Mouse (Mus musculus) layer of hippocampus, adult 18-20 months (tissue): ENCODE data around the gene Adamtsl2. TPM values are rescaled to one million over a fixed set of nuclear protein-coding genes. Genes with fewer than 3 reads are reported as not detected.
A peak's percentile ranks its signal among the peaks of the same experiment; 100 is the strongest.

Source experiments
- DNase-seq, 2 experiments: peaks; one replicate each; pipeline ENCODE4 v3.0.0; 2022; ENCODE audit warnings: low spot score in 2 of 2
- total RNA-seq, 2 experiments: library from RNA; stranded (reverse); gene quantifications; 2 replicates each; pipeline ENCODE4 v1.2.3; 2021

Adamtsl2 gene
- total RNA-seq, 2 experiments from 2014 or later: 13.2 to 13.7 TPM

DNA sequence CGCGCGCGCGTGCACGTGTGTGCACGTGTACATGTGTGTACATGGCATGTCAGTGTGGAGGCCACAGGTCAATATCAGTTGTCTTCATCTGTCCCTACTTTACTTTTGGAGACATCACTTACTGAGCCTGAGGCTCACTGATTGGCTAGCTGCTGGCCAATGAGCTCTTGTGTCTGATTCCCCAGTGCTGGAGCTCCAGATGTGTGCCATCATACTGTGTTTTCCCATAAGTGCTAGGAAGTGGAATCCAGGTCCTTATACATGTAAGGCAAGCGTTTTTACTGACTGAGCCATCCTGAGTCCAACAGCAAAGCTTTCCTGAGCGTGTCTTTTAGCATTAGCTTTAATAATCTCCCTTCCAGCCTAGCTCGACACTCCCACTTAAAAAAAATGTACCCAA is 35.0 kb downstream of the Adamtsl2 start:
- no peak for DNase-seq

DNA sequence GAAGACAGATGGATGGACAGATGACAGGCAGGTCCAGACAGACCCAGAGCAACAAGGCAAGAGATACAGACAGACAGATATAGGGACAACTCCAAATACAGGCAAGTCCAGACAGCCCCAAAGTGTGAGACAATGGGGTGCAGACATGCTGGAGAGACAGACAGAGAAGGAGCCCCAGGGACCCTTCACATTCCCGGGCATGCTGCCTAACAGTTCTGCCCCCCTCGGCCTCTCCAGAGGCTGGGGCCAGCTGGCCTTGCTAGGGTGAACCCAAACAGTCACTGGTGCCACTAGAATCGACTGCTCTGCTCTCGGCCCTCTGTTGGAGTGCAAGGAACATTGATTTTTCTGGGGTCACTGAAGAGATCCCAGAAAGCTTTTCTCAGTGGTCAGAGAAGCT is 39.3 kb downstream of the Adamtsl2 start:
- no peak for DNase-seq

DNA sequence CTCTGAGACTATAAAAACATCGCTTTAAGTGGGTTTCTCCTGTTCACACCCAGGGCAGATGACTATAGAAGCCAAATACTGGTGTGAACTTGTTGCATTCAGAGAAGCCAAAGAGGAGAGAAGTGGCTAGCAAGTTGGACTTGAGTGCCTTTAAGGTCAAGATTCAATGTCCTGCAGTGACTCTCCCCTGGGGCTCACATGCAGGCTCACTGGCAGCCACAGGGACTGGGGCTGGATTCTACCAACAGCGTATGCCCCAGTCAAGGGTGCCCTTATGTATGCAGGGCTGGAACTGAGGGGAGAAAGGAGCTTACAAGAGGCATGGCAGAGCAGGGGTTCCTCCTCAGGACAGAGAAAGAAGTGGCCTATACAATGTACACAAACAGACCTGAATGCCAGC is 40.6 kb downstream of the Adamtsl2 start:
- DNase-seq: no peak

- DNase-seq: no peak
Observed at GRCm38 (mm10) chr2:27120241-27120641, 41.1 kb downstream of the Adamtsl2 start.

GRCm38 (mm10) chr2:27121626-27122355 is 42.6 kb downstream of the Adamtsl2 start:
- DNase-seq: no peak

GRCm38 (mm10) chr2:27122578-27122977 is 43.4 kb downstream of the Adamtsl2 start:
- DNase-seq: no peak

- DNase-seq: no peak
Observed at GRCm38 (mm10) chr2:27123121-27123520, 43.9 kb downstream of the Adamtsl2 start.

GRCm38 (mm10) chr2:27125979-27126378 is 46.8 kb downstream of the Adamtsl2 start:
- DNase-seq: no peak

DNA sequence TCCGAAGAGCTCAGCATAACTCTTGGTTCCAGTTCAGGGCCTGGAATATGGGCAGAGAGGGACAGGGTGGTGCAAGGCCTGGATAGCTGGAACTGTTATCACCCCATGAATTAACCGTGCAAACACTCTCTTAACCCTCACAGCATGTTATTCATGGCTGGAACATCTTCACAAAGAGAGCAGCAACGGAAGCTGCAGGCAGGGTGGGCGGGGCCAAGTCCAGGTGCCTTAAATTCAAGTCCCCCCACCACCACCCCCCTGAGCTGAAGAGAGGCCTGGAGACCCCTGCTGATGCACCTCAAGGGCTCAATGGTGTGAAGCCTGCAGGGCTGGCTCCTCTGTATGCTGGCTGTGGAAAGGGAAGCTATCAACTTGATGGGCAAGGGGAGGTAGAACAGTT is 47.3 kb downstream of the Adamtsl2 start:
- no peak for DNase-seq

- DNase-seq: no peak
Observed at GRCm38 (mm10) chr2:27128990-27129389, 49.8 kb downstream of the Adamtsl2 start.

DNA sequence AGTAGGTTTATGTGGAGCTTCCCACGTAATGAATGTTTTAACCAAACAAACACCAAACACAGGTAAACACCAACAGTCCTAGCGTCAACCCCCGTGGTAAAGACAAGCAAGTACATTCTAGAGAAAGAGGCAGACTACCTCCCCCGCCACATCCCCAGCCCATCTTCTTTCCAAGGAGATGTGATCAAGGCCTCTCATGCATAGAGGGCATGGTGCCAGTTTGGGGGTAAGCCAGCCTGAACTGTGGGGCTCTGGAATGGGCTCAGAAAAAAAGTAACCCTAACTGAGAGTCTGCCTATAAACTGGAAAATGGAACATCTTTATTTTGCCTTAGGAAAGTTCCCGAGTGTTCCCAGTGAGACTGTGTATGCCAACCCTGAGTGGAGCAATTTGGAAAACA is 56.8 kb downstream of the Adamtsl2 start:
- no peak for DNase-seq

GRCm38 (mm10) chr2:27136336-27136735 is 57.2 kb downstream of the Adamtsl2 start:
- no peak for DNase-seq

GRCm38 (mm10) chr2:27136789-27137188 is 57.6 kb downstream of the Adamtsl2 start:
- DNase-seq: no peak

- DNase-seq: no peak
Observed at GRCm38 (mm10) chr2:27138356-27138755, 59.2 kb downstream of the Adamtsl2 start.

DNA sequence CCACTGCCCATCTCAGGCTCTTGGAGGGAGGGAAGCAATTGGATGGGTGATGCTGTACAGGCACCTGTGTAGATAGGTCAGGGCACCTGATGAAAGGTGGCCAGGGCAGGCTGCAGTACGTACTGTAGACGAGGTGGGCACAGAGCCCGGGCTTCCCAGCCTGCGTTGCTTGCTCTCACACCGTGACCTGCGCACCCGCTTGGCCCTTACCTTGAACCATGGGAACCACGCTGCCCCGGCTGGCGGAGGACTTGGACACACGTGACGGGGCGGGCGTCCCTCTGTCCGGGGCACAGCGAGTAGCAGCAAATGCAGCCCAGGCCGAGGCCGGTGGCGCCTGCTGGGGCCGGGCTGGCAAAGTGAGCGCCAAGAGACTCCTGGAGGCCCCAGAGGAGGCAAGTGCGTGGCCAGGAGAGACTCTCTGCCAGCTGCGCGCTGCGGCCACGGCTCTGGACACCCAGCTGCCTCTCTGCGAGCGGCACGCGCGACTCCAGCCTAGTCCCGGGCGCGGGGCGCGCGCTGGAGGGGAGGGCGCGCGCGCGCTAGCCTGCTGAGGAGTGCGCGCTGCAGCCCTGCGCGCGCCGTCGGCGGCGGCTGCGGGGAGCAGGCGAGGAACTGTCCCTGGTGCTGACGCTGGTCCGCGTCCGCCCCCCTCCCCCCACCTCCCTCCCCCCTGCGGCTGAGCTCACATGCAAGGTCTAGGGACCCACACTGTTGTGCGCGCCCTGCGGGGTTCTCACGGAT is 62.9 kb downstream of the Adamtsl2 start, which contains the start of gene Fam163b:
TSS of gene Fam163b (minus strand) at position 542 of the 744 bp plus-strand sequence.
- peak; percentile 37 to 63 for DNase-seq

DNA sequence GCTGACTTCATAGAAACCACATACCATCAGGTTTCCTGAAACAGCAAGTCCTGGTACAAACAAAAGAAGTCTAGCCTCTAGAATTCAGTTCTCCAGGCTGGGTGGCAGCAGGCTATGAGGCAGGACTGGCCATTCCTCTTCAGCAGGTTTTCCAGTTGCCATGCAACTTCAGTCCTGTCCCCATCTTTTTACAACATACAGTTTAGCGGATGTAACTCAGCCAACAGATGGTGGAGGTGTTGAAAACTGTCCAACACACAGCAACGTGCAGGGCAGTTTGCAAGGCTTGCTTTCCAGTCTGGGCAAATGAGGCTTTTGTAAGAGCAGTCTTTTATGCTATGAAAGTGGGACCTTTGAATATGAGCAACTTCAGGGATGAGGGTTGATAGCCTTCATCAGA is 65.8 kb downstream of the Adamtsl2 start:
- no peak for DNase-seq

- DNase-seq: no peak
Observed at GRCm38 (mm10) chr2:27146840-27147239, 67.7 kb downstream of the Adamtsl2 start.

DNA sequence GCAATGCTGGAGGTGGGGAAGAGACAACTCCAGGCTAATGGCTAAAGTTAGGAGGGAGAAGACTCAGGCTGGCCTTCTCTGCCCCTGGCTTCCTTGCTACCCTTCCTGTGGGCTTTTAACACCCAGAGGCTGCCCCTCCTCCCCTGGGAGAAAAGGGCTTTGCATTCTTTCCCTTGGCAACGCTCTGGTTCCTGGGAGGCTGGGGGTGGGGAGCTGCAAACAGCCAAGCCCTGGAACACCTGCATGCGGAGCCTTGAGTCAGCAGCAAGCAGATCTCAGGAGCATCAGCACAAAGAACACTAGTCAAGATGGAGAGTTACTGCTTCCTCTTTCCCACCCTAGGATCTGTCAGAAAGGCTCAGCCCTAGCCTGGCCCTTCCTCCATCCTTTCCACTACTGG is 70.3 kb downstream of the Adamtsl2 start:
- DNase-seq: no peak

DNA sequence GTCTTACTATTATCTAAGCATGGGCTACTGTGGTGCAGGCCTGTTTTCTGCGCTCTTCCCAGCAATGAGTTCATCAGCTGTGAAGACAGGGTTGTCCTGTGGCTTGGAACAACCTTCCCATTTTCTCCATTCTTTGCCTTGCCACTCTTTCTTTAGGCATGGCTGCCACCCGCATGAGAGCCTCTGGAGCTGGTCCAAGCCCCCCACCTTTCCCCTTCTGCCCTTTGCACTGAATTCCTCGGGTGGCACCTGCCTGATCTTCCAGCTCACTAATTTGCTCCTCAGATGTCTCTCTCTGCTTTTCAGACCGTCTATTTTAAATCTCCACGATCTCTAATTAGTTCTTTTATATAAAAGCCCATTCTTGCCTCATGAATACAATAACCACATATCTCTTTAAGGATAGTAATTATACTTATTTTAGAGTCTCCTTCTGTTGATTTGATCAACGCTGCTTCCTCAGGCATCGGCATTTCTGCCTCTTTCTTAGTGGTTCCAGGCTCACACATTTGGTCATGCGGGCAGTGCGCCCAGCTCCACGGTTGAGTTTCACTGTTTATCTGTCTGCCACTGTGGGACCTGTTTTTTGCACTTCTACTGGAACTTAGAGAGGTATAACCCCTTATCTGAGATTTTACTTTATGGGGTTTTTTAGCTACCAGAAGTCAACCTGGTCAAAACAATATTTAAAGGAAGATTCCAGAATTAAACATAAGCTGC is 75.4 kb downstream of the Adamtsl2 start:
- no peak for DNase-seq

DNA sequence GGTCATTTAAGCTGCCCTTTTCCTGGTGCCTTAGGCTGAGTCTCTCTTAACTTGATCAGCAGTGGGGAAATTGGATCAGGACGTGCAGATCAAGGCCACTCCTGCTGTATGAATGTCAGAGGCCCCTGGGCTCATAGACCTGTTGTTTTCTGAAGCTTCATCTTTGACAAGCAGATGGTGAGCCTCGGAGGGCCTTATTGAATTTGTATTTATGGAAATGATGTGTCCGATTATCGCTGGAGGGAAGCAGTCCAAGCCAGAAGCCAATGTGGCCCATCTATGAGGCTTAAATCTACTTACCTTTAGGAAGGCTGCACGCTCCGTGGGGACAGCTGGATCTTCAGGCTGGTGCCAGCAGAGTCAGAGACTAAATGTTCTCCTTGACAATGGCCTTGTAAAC is 77.4 kb downstream of the Adamtsl2 start:
- no peak for DNase-seq
